Mouse (Mus musculus) embryonic stem cell, embryonic (primary cell): ENCODE results near the gene Car10.

Experiments used
- CTCF ChIA-PET, 4 experiments: fragments of 300-600 bp in 2 of 4; fragments of 350-600 bp in 2 of 4; sonication (Branson Sonifier 250); formaldehyde crosslinking; loops; one replicate each; lab custom pipeline; 2022; ENCODE audit warnings: inconsistent platforms in 2 of 4; lab: Charles Lee
- POLR2A ChIA-PET, 4 experiments: fragments of 300-600 bp in 2 of 4; fragments of 350-600 bp in 2 of 4; sonication (Branson Sonifier 250); formaldehyde crosslinking; loops; one replicate each; lab custom pipeline; 2022; ENCODE audit warnings: antibody characterized with exemption in 4 of 4, inconsistent platforms in 1 of 4; lab: Charles Lee

Gene Car10

GRCm38 (mm10) chr11:93603575-93603974 is 505.7 kb downstream of the Car10 start:
- ChIA-PET CTCF (interaction anchor here in 1 of 4 experiments (0.5 kb wide), 1 partner anchor 1182 kb away, joined by 4 read pairs; no protein-coding TSS in a partner anchor), POLR2A (no interaction called here)

- ChIA-PET CTCF (no interaction called here), POLR2A (no interaction called here)
Observed at GRCm38 (mm10) chr11:93607111-93607510, 509.3 kb downstream of the Car10 start.

- ChIA-PET CTCF (interaction anchor here in 1 of 4 experiments (0.9 kb wide), 1 partner anchor 248 kb away, joined by 3 read pairs; no protein-coding TSS in a partner anchor), POLR2A (interaction anchor here in 1 of 4 experiments (1.0 to 1.4 kb wide), 2 partner anchors 13 to 15 kb away, joined by 4 read pairs; no protein-coding TSS in a partner anchor)
Observed at GRCm38 (mm10) chr11:93608716-93609115, 510.9 kb downstream of the Car10 start.

GRCm38 (mm10) chr11:93612071-93612470 is 514.2 kb downstream of the Car10 start:
- ChIA-PET POLR2A (no interaction called here), CTCF (no interaction called here)

GRCm38 (mm10) chr11:93614851-93615250 is 517.0 kb downstream of the Car10 start:
- CTCF ChIA-PET, result no interaction called here

GRCm38 (mm10) chr11:93623605-93624004 is 525.8 kb downstream of the Car10 start:
- POLR2A ChIA-PET, result interaction anchor here in 1 of 4 experiments (1.0 kb wide), 1 partner anchor 15 kb away, joined by 4 read pairs; no protein-coding TSS in a partner anchor
- CTCF ChIA-PET, result no interaction called here

More at GRCm38 (mm10) chr11:93614851-93615250, 517.0 kb downstream of the Car10 start:
- POLR2A ChIA-PET, result no interaction called here

GRCm38 (mm10) chr11:93639410-93639809 is 541.6 kb downstream of the Car10 start:
- ChIA-PET CTCF (no interaction called here), POLR2A (no interaction called here)

- CTCF ChIA-PET, result no interaction called here
Observed at GRCm38 (mm10) chr11:93640954-93641353, 543.1 kb downstream of the Car10 start.

GRCm38 (mm10) chr11:93642331-93642730 is 544.5 kb downstream of the Car10 start:
- CTCF ChIA-PET, result no interaction called here
- POLR2A ChIA-PET, result interaction anchor here in 1 of 4 experiments (0.6 to 0.8 kb wide), 2 partner anchors 16 to 187 kb away, joined by 3 to 4 read pairs; no protein-coding TSS in a partner anchor

More at GRCm38 (mm10) chr11:93640954-93641353, 543.1 kb downstream of the Car10 start:
- POLR2A ChIA-PET, result no interaction called here

- CTCF ChIA-PET, result no interaction called here
- POLR2A ChIA-PET, result interaction anchor here in 1 of 4 experiments (0.6 kb wide), 1 partner anchor 186 kb away, joined by 4 read pairs; no protein-coding TSS in a partner anchor
Observed at GRCm38 (mm10) chr11:93643006-93643405, 545.2 kb downstream of the Car10 start.

- POLR2A ChIA-PET, result no interaction called here
- CTCF ChIA-PET, result no interaction called here
Observed at GRCm38 (mm10) chr11:93643436-93643835, 545.6 kb downstream of the Car10 start.

GRCm38 (mm10) chr11:93646216-93646615 is 548.4 kb downstream of the Car10 start:
- CTCF ChIA-PET, result no interaction called here
- POLR2A ChIA-PET, result interaction anchor here in 1 of 4 experiments (0.5 kb wide), 1 partner anchor 238 kb away, joined by 3 read pairs; no protein-coding TSS in a partner anchor
